Mouse (Mus musculus): Measurements from ENCODE around the gene Gm42674.

The Gm42674 gene

DNA sequence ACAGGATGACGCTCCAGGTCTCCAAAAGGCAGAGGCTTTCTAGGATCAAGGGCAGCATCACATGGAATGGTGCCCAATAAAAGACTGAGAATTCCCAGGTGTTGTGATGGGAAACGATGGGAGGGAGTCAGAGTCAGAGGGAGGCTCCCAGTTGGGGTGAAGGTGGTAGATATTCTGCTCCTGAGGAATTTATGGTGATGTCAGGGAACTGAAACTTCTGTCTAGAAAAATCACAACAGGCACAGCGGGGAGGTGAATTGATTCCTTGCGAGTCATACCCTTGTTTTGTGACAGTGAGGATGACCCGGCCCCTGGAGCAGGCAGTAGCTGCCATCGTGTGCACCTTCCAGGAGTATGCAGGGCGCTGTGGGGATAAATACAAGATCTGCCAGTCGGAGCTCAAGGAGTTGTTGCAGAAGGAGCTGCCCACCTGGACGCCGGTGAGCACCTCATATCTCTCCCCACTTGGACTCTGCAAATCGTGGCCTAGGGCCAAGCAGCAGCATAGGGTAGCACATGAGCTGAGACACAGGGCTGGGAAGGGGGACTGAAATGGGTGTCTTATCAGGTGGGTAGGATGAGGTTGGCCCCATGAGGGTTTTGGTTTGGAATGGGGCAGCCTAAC, at the start of gene Gm42674:
TSS of gene Gm42674 (plus strand) at position 419 of the 625 bp plus-strand sequence.
- no peak for DNase-seq (ENCODE audit: low read depth, low spot score)

DNA sequence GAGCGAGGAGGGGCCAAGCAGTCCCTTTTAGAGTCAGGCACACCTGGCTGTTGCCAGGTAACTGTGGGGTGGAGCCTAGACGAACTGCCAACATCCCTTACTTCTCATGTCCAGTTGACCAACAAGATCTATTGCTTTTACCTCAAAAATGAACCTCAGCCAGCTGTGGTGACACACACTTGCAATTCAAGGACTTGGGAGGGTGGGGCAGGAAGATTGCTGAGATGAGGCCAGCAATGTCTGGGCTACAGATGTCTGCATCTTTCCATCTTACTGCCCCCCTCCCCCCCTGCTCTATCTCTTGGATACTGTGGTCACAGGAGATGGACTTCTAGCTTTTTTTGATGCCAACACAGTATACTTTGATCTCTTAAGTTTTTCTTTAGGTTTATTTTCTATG, 49.5 kb upstream of the Gm42674 start:
- no peak for DNase-seq (ENCODE audit: low read depth, low spot score)

DNA sequence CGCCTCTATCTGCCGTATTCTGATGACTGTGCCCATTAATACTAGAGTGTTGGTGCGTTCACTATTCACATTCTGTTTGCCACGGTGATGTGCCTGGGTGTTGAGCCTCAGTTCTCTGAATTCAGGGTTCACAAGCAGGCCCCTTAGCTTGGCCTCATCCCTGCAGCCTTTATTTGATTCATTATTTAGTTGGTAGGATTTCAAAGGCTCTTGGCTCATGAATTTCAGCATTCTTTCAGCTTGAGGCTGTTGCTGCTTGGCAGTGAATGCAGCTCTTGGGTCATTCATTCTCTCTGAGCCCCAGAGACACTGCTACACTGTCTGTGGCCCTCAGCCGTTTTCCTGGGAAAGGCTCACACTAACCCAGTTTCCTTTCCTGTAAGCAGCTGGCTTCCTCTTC, 45.8 kb upstream of the Gm42674 start:
- DNase-seq (ENCODE audit: low read depth, low spot score), result no peak

DNA sequence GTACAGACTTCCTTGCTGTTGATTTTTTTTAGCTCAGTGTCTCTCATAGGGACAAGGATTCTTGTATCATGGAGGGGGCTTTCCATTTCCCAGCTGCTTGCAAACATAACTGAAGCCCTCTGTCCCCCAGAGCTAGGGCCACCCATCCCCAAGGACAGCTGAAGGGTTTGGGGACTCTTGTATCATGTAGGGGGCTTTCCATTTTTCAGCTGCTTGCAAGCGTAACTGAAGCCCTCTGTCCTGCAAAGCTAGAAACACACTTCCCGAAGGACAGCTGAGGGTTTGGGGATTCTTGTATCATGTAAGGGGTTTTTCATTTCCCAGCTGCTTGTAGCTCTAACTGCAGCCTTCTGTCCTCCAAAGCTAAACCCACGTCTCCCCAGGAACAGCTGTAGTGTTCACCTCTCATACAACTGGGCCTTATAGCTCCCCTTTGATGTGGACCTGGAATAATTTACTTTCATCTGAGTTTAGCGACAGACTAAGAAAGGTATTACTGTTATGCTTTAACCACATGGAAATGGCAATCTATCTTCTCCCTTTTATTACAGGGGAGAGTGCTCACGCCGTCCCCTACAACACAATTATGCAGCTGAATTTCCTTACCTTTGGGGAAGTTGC, 41.6 kb upstream of the Gm42674 start, which contains the start of gene S100a3:
TSS of gene S100a3 (plus strand) at position 571 of the 621 bp plus-strand sequence.
- no peak for DNase-seq (ENCODE audit: low read depth, low spot score)

DNA sequence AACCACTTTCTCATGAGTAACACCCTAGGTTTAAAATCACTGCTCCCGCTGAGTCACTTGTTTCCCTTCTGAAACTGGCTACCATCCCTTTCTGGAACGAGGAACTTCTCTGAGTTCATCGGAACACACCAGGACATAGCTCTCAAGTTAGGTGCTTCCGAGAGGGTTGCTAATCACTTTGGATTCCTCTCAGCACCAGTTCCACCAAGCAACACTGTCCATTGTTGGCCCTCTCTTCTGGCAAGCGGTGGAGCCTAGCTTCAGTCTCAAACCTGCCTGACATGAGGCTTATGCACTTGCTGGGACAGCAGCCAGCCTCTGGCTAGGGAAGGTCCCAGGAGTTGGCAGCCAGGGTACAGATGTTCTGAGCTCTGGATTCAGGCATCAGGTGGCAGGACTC, 27.0 kb upstream of the Gm42674 start:
- DNase-seq (ENCODE audit: low read depth, low spot score), result no peak

DNA sequence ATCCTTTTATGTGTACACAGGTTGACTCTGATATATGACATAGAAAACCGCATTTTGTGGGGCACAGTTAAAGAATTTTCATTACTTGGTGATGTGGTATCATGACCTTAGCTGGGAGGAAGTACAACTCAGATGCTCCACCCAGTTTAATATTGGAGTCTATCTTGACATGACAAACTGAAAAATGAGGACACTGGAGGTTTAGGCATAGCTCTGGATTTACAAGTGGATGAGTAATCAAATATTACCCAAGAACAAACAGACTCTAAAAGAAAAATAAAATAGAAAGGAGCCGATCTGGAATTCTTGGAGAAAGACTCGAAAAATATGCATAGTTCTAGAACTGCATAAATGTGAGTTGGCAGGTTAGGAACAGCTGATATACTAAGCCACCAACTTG, 26.4 kb upstream of the Gm42674 start:
- no peak for DNase-seq (ENCODE audit: low read depth, low spot score)

DNA sequence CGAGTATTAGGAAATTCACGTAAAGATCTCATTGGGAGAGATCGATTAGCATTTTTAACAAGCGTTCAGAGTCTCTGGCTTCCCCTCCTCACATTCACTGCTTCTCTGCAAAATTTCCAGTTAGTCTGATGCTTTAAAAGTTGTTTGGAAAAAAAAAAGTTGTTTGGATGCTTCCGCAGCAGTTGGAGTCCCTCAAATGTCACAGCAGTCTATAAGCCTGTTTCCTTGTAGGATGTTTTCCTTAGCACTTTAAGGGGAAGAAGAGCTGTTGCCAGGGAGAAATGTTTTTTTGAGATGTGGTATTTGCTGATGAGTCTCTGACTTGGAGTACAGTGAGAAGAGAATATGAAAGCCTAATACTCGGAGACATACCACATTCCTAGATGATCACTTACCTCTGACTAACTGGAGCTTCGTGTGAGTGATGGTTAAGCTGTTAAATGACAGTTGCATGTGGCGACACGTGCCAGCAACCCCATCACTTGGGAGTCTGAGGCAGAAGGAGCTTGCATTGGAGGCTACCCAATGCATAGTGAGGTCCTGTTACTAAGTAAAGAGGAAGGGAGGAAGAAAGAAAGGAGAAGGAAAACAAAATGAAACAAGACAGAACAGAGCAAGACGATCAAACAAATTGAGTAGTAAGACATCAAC, 25.2 kb upstream of the Gm42674 start:
- no peak for DNase-seq (ENCODE audit: low read depth, low spot score)

DNA sequence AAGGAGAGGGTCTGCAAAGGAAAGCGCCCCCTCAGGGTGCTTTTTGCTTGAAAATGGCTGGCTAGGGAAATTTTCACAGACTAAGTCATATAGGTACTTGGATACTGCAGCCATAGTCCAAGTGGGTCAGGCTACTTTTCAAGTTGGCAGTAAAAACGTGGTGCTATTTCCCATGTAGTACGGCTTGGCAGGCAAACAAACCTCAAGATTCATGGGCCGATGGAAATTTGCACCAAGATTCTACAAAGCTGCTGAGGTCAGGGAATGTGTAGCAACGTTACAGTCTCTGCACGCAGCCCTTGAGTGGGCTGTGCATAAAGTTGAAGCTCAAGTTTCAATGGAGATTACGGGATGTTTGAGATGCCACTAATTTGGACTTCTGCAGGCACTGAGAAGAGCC, 22.3 kb upstream of the Gm42674 start:
- no peak for DNase-seq (ENCODE audit: low read depth, low spot score)

DNA sequence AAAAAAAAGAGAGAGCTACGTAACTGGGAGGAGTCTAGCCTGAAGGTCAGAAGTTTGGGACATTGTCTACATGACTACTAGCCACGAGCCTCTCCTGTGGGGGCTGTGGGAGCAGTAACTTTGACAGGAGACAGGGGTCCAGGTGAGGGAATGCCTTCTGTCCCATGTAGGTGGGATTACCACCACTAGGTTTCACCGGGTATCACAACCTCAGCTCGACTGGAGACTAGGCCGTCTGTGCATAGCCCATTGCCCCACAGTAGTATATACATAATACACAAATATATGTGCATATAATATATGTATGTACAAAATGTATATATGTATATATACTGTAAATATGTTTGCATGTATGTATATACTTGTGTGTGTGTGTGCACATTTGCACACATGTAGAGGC, 20.6 kb upstream of the Gm42674 start:
- DNase-seq (ENCODE audit: low read depth, low spot score), result no peak

DNA sequence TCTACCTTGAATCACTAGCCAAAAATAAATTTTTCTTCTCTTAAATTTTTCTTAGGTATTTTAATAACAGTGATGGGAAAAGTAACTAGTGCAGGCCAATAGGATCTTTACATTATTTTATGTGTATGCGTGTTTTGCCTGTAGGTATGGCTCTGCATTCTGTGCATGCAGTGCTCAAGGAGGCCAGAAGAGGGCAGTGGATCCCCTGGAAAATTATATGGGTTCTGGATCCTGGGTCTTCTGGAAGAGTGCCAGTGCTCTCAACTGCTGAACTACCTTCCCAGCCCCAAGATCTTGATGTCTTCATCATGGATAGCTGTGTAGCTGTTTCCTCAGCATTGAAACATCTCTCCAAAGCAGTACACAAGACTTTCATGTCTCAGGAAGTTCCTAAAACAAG, 19.5 kb upstream of the Gm42674 start:
- DNase-seq (ENCODE audit: low read depth, low spot score), result peak; percentile 7

DNA sequence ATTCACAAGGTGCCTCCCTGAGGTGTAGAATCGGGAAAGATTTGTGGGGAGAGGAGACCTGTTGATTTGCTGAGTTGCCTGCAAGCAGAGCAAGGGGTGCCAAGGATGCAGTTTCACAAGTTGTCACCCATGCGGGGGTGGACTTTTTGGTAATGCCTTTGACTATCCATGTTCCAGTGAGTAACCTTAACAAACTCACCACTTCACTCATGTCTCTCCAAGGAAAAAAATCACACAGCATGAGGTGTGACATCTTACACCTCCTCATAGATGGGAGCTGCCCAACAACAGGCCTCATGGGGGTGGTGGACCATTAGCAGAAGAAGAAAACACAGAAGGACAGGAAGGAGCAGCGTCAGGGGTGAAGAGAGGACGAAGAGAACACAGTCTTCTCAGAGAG, 19.1 kb upstream of the Gm42674 start:
- DNase-seq (ENCODE audit: low read depth, low spot score), result no peak

DNA sequence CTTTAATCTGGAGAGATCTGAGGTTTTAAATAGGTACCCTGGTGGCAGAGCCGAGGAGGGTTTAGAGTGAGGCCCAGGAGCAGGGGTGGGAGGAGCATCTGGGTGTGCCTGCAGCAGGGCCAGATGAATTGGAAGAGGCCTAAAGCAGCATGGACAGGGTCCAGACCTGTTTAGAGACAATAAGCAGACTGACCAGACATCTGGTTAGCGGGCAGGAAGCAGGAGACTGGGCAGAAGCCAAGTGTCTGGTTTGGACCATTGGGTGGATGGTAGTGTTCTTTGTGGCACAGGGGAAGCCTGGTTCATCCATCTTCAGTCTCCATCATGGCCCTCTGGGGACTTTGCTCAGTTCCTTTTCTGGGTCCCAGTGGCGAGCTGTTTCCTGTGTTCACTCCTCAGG, 17.8 kb upstream of the Gm42674 start:
- no peak for DNase-seq (ENCODE audit: low read depth, low spot score)

DNA sequence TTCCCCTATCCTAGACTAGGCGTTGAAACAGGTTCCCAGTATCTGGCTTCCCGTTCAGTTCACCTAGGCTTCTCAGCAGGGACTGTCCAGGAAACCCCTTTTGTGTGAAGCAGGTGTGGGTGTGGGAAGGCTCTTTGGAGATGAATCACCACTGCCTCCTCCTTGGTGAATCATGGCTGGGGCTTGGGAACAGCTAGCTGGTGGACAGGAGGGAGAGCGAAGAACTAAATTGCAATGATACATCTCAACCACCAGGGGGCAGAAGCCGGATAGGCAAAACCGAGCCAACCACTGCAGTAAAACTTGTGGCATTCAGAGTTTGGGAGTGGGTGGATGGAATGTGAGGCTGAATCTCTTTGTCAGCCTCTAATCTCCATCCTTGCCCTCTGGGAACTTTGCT, 16.1 kb upstream of the Gm42674 start:
- peak; percentile 63 for DNase-seq (ENCODE audit: low read depth, low spot score)

DNA sequence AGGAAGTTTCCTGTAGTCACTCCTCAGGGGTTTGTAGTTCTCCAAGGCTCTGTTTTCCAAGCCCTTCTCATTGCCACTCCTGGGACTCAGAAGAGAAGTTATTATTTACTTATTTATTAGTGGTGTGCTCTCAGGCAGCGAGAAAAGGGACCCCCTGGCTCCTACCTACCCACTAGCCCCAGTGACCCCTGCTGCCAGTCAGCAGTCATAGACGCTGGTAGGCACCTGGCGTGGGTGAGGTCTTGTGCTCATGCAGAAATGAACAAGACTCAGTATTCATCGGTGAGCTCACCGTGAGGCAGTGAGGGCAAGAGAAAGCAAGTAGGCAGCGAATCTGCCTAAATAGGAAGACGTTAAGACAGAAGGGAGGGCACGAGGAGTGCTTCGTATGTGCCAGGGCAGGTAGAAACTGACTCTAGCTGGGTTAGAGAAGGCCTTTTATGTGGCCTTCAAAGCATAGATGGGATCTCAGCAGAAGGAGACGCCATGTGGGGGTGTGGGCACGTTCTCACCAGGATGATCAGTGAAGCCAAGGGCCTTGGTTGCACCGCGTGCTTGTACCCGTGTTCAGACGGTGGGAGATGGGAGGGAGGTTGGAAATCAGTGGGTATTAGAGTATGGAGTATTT, 15.6 kb upstream of the Gm42674 start:
- DNase-seq (ENCODE audit: low read depth, low spot score), result no peak

DNA sequence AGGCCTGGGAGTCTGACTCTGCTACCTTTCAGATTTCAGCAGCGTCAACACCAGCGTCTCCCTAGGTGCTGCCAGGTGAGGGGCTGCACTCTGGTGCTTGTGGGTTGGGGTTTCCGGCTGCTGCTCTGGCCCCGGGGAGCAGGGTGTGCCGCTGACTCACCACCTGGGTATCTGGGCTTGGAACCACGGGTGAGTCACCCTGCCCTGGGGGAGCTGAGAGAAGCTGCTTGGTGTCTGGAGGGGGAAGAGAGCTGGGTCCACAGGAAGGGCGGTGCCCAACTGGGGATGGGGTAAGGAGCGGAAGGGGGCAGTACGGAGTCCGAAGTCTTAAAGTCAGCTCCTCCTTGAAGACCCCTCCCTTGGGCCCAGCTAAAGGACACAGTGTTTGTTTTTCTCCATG, 14.8 kb upstream of the Gm42674 start:
- DNase-seq (ENCODE audit: low read depth, low spot score), result peak; percentile 22

DNA sequence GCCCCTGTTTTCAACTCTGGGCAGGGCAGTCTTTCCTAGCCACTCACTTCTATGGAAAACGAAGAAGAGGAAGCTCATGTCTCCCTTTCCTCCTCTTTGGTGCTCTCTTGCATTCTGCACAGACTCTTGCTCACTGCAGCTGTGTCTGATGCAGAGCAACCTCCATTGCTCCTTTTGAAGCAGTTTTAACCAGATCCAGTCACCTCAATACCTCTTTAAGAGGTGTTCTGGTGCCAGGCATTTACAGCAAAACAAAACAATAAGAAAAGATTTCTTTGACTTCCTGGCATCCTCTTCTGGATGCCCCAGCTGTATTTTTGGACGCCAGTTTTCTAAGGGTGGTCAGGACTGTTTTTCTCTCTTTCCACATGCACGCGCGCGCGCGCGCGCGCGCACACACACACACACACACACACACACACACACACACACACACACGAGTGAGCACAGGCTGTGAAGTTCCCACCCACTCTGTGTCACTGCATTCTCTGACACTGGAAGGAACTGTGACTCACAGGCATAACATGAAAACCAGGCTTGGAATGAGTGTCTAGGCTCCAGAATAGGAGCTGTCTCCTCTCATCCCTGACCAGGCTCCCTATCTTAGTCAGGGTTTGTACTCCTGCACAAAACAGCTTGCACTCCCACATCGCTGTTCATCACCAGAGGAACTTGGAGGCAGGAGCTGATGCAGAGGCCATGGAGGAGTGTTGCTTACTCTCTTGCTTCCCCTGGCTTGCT, 14.2 kb upstream of the Gm42674 start:
- no peak for DNase-seq (ENCODE audit: low read depth, low spot score)

DNA sequence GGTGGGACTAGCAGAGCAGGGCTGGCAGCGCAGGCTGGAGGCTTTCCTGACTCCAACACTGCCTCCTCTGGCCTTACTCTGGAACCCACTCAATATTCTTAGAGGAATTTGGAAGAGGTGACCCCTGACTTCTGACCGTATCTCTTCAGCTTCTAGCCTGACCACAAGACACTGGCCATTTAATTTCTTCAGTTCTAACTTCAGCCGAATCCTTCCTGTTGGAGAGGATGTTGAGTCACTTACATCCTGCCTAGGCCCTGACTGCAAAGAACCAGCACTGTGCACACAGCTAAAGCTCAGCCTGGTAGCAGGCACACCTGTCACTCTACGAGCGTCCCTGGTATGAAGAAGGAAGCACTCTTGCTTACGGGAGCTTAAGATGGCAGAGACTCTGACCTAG, 12.3 kb upstream of the Gm42674 start:
- DNase-seq (ENCODE audit: low read depth, low spot score), result no peak

DNA sequence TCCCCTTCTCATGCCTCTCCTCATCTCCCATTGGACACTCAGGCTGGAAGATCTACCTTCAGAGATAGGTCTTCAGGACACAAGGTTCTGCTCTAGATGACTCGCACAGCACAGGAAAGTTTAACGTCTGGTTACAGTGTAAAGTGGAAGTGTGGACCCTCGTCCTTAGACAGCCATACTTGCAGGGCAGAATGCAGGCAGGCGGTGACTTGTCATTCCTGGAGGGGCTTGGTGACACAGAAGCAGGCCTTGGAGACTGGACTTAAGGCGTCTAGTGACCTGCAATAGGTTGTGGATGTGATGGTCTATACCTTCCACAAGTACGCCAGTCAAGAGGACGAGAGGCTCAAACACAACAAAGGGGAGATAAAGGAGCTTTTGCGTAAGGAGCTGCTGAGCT, 11.8 kb upstream of the Gm42674 start, which contains the start of gene S100a2:
TSS of gene S100a2 (plus strand) at position 301 of the 400 bp plus-strand sequence.
- no peak for DNase-seq (ENCODE audit: low read depth, low spot score)

DNA sequence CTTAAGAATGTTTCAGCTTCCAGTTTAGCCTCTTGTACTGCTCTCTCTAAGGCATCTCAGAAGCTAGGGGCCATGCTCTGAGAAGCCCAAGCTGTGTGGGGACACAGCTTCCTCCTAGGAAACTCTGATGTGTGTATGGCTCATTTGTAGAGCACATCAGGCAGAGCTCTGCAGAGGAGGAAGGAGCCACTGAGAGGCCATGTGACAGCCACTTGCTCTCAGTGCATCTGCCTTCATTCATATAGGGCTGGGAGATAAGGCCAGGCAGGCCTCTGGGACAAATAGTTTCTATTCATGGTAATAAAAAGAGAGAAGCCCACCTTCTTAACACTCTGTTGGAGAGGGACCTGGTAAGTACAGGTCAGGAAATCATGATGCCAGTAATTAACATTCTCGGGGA, 7.2 kb upstream of the Gm42674 start:
- DNase-seq (ENCODE audit: low read depth, low spot score), result no peak

DNA sequence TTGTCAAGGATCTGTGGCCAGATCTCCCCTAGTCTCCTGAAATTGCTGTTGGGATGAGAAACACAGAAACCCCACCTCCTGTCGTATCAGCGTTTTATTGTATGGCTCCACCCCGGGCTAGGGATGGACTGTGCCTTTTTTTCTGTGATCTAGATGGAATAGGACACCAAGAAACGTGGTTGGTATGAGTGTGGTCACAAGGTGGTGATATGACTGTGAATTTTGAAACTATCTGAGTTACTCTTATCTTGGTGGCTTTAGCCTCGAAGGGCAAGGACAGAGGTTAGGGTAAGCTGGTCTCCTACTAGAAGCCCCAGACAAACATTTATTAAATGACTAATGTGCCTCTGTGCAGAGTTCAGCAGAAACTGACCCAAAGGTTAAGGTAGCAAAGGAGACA, 6.1 kb upstream of the Gm42674 start:
- DNase-seq (ENCODE audit: low read depth, low spot score), result no peak

DNA sequence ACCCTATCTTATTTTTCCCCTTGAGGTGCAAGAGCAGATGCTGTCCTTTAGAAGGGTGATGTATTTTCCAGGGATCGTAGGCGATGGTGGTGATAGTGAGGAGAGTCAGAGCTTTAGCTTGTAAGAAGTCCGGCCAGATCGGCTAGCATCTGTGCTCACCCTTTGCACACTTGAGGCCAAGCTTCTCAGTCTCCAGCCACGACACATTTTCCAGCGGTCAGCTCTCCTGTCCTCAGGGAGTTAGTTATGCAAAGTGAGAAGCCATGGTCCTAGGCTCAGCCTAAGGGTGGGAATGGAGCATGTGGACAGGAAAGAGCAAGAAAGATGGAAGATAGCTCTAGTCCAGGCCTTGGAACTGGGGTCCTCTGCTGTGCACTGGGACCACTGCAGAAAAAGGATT, 4.9 kb upstream of the Gm42674 start:
- no peak for DNase-seq (ENCODE audit: low read depth, low spot score)

DNA sequence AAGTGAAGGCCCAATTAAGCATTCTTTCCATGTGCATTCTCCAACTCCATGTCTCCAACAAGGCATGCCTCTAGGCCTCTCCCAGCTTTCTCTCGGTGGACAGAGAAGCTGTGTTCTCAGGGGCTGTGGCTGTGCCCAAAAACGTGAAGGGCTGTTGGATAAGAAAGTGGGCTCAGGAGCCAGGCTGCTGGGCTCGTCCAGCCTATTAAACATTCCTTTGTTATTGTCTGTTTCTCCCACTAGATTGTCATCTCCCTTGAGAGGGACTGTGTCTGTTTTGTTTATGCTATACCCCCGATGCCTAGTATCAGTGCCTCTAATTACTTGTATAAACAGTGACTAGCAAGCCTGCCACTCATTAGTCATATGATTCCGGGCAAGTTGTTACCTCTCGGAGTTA, 4.0 kb upstream of the Gm42674 start:
- no peak for DNase-seq (ENCODE audit: low read depth, low spot score)
